33 mouse cellular contexts compared by ENCODE assay signal in the genomic region with DNA sequence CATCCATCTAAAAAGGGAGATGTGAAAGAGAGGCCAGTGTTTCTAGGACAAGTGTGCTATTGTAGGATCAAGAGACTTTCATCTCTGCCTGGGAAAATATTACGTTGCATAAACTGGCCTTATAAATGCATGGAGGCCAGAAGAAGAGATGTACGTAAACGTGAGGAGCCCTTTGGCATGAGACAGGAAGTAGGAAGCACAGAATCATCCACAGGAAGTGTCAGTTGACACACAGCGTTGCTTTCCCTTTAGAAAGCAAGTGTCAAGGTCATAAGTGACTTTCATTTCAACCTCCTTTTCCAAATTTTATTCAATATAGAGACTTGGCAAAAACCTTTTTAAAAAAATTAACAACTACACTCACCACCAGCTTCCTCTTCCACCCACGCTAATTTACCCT.
DNase-seq lines count a peak whose midpoint lies in the region; ATAC-seq and TF ChIP-seq lines count a peak whose summit lies in the region.
"Had no signal": no experiment of that assay in that cellular context is flagged by ENCODE, and none has a peak within 500 bp of the region (broad histone marks: within the 10 kb centered on the region; RNA-seq: fewer than 3 reads in every experiment).

No protein-coding gene starts in this region.

- H3K27ac ChIP-seq in kidney, postnatal 0 days: no peak overlapping the region
- H3K27ac ChIP-seq in kidney, adult 2 months (ENCODE audit: insufficient read depth, low read depth, low read length): no peak overlapping the region
- H3K27ac ChIP-seq: forebrain, embryonic 12.5 days; heart, embryonic 10.5 days; heart, embryonic 15.5 days; hindbrain, embryonic 12.5 days; hindbrain, postnatal 0 days; kidney, embryonic 15.5 days; layer of hippocampus, adult 2 months; left cerebral cortex, adult 2 months; limb, embryonic 13.5 days; macrophage; neural tube, embryonic 12.5 days had no signal

- H3K4me2 ChIP-seq in kidney, postnatal 0 days (ENCODE audit: low read length): no peak overlapping the region
- H3K4me2 ChIP-seq: forebrain, embryonic 12.5 days; heart, embryonic 15.5 days; hindbrain, embryonic 12.5 days; kidney, embryonic 15.5 days; limb, embryonic 13.5 days; liver, embryonic 11.5 days; midbrain, embryonic 11.5 days; neural tube, embryonic 12.5 days had no signal

- no peak for TF ChIP-seq POLR2A in kidney, adult 2 months (IDR thresholded peaks at IDR 0.05; ENCODE audit: low read depth, low read length)

- ATAC-seq in kidney, postnatal 0 days (replicated peaks; ENCODE audit: low FRiP score, low read depth): no peak
- peak; percentile 40 for ATAC-seq in activated CD4-positive, CD25-positive, alpha-beta regulatory T cell, adult 4 months
- ATAC-seq in megakaryocyte-erythroid progenitor cell, adult 5-6 weeks (replicated peaks; ENCODE audit: low FRiP score, low TSS enrichment, poor library complexity, severe bottlenecking): no peak
- ATAC-seq: forebrain, postnatal 0 days; hindbrain, postnatal 0 days; intestine, postnatal 0 days; midbrain, embryonic 16.5 days had no signal

- H3K9me3 ChIP-seq in kidney, postnatal 0 days (replicated peaks; ENCODE audit: low read length): no peaks in the 10 kb centered on the region
- H3K9me3 ChIP-seq: forebrain, embryonic 12.5 days; heart, embryonic 10.5 days; heart, embryonic 15.5 days; hindbrain, embryonic 12.5 days; kidney, embryonic 15.5 days; limb, embryonic 13.5 days; neural tube, embryonic 12.5 days had no signal

- H3K27me3 ChIP-seq in kidney, postnatal 0 days (ENCODE audit: insufficient read depth, low read length): no peaks in the 10 kb centered on the region
- H3K27me3 ChIP-seq in kidney, adult 2 months (replicated peaks; ENCODE audit: control insufficient read depth, insufficient read depth, low read length): no peaks in the 10 kb centered on the region
- H3K27me3 ChIP-seq: CH12.LX; forebrain, embryonic 12.5 days; hindbrain, embryonic 12.5 days; kidney, embryonic 15.5 days; limb, embryonic 13.5 days; neural tube, embryonic 12.5 days had no signal

- H3K4me1 ChIP-seq in kidney, postnatal 0 days (replicated peaks; ENCODE audit: insufficient read depth, low read length): no peaks in the 10 kb centered on the region
- no peaks in the 10 kb centered on the region; the same call in 1 of the 2 replicates for H3K4me1 ChIP-seq in kidney, adult 2 months (ENCODE audit: control insufficient read depth, insufficient read depth, low read length)
- H3K4me1 ChIP-seq: forebrain, embryonic 12.5 days; heart, embryonic 15.5 days; hindbrain, embryonic 12.5 days; kidney, embryonic 15.5 days; limb, embryonic 13.5 days; neural tube, embryonic 12.5 days had no signal

- H3K4me3 ChIP-seq in kidney, postnatal 0 days (replicated peaks; ENCODE audit: low read depth, low read length): no peak overlapping the region
- H3K4me3 ChIP-seq in kidney, adult 2 months (ENCODE audit: insufficient read depth, low read depth, low read length): no peak overlapping the region
- H3K4me3 ChIP-seq: erythroblast, embryonic 14.5 days; forebrain, embryonic 12.5 days; heart, embryonic 10.5 days; heart, embryonic 15.5 days; hindbrain, embryonic 12.5 days; kidney, embryonic 15.5 days; layer of hippocampus, adult 2 months; left cerebral cortex, adult 2 months; limb, embryonic 13.5 days; neural tube, embryonic 12.5 days had no signal

- H3K9ac ChIP-seq in kidney, postnatal 0 days (ENCODE audit: low read depth, low read length): no peak overlapping the region
- H3K9ac ChIP-seq: forebrain, embryonic 12.5 days; forebrain, postnatal 0 days; heart, embryonic 15.5 days; hindbrain, embryonic 12.5 days; kidney, embryonic 15.5 days; limb, embryonic 13.5 days; neural tube, embryonic 12.5 days had no signal

- DNase-seq in kidney, postnatal 0 days (ENCODE audit: low spot score): peak; percentile 8
- no peak for DNase-seq in kidney, adult 2 months
- DNase-seq in CD4-positive, CD25-positive, alpha-beta regulatory T cell, adult 2 months (ENCODE audit: low read depth, low spot score): peak; percentile 20
- DNase-seq in naive thymus-derived CD4-positive, alpha-beta T cell, adult 2 months (ENCODE audit: low read depth): peak; percentile 33
- no peak for DNase-seq in MN1 (ENCODE audit: low spot score)
- DNase-seq: adrenal gland, adult 2 months; adrenal gland, postnatal 36 days; cerebellum, adult 2 months; cerebellum, postnatal 14 days; forebrain, postnatal 0 days; gastrocnemius, postnatal 14 days; heart, postnatal 36 days; kidney, postnatal 36 days; thymus, postnatal 14 days had no signal

- no peak for TF ChIP-seq CTCF in kidney, postnatal 0 days (IDR thresholded peaks at IDR 0.05; ENCODE audit: low read depth)
- TF ChIP-seq CTCF in kidney, adult 2 months (conservative IDR thresholded peaks at IDR 0.05; ENCODE audit: insufficient read depth, insufficient read length, low read depth, low read length): no peak

- no peaks in the 10 kb centered on the region for H3K36me3 ChIP-seq in kidney, postnatal 0 days (ENCODE audit: insufficient read depth, low read length)
- no peaks in the 10 kb centered on the region for H3K36me3 ChIP-seq in kidney, adult 2 months (ENCODE audit: control insufficient read depth, insufficient read depth, low read length)
- H3K36me3 ChIP-seq: forebrain, embryonic 12.5 days; heart, embryonic 10.5 days; heart, embryonic 15.5 days; hindbrain, embryonic 12.5 days; kidney, embryonic 15.5 days; limb, embryonic 13.5 days; neural tube, embryonic 12.5 days had no signal

- 61% methylated on average over 5 of the region's 5 CpGs for WGBS in kidney, postnatal 0 days
- WGBS in kidney, adult 2 months: 61% methylated on average over 5 of the region's 5 CpGs

Comparison
In these comparisons a context has a peak if more than half of its experiments do, and no peak if none do; other contexts are left out.
1. DNase-seq: peak in kidney, postnatal 0 days (single experiment), CD4-positive, CD25-positive, alpha-beta regulatory T cell, adult 2 months (single experiment) and naive thymus-derived CD4-positive, alpha-beta T cell, adult 2 months (single experiment); none in kidney, adult 2 months (single experiment) and MN1 (single experiment).